In genomic region chr6:81965296-81966067, GRCm38 (mm10) we compare ENCODE assay signal across 7 mouse cellular contexts. TPM values are rescaled to one million over a fixed set of nuclear protein-coding genes. Genes with fewer than 3 reads are reported as not detected.
DNase-seq lines count a peak whose midpoint lies in the region; ATAC-seq and TF ChIP-seq lines count a peak whose summit lies in the region.

Gene Mrpl19, minus strand, starts transcription at chr6:81965958.

- no peak within 1 kb of the TSS for H3K27ac ChIP-seq in embryonic facial prominence, embryonic 12.5 days
- no peak within 1 kb of the TSS for H3K27ac ChIP-seq in kidney, adult 2 months (ENCODE audit: insufficient read depth, low read depth, low read length)
- no peak within 1 kb of the TSS for H3K27ac ChIP-seq in limb, embryonic 12.5 days
- H3K27ac ChIP-seq in midbrain, embryonic 15.5 days = 0 out of 2 replicates have a peak within 1 kb of the TSS, but pooled peaks have one; percentile 35
- H3K27ac ChIP-seq in spleen, adult 2 months (ENCODE audit: insufficient read depth, low read length) = peak within 1 kb of the TSS; percentile 9; the same call in 1 of the 2 replicates

- H3K9ac ChIP-seq in embryonic facial prominence, embryonic 12.5 days = peak within 1 kb of the TSS; percentile 60
- H3K9ac ChIP-seq in limb, embryonic 12.5 days (replicated peaks) = peak within 1 kb of the TSS; percentile 61
- peak within 1 kb of the TSS; percentile 76 for H3K9ac ChIP-seq in midbrain, embryonic 15.5 days

- DNase-seq in adrenal gland, postnatal 25 days = peak; percentile 86
- peak; percentile 94 to 99 for DNase-seq in heart, adult 18-20 months
- DNase-seq in kidney, adult 2 months = peak; percentile 97
- DNase-seq in spleen, adult 2 months (ENCODE audit: low read depth in 1 of 2, low spot score in 2 of 2) = peak; percentile 81 to 89

- no peaks in the 10 kb centered on the region for H3K27me3 ChIP-seq in embryonic facial prominence, embryonic 12.5 days
- no peaks in the 10 kb centered on the region for H3K27me3 ChIP-seq in kidney, adult 2 months (replicated peaks; ENCODE audit: control insufficient read depth, insufficient read depth, low read length)
- no peaks in the 10 kb centered on the region for H3K27me3 ChIP-seq in limb, embryonic 12.5 days
- peaks cover 3% of the 10 kb centered on the region; the same call in 1 of the 2 replicates for H3K27me3 ChIP-seq in midbrain, embryonic 15.5 days (replicated peaks)
- no peaks in the 10 kb centered on the region for H3K27me3 ChIP-seq in spleen, adult 2 months (ENCODE audit: control insufficient read depth, insufficient read depth, low read length)

- no peaks in the 10 kb centered on the region for H3K9me3 ChIP-seq in embryonic facial prominence, embryonic 12.5 days
- H3K9me3 ChIP-seq in limb, embryonic 12.5 days = no peaks in the 10 kb centered on the region
- H3K9me3 ChIP-seq in midbrain, embryonic 15.5 days = no peaks in the 10 kb centered on the region

- TF ChIP-seq CTCF in kidney, adult 2 months (conservative IDR thresholded peaks at IDR 0.05; ENCODE audit: insufficient read depth, insufficient read length, low read depth, low read length) = no peak
- TF ChIP-seq CTCF in spleen, adult 2 months (IDR thresholded peaks at IDR 0.05; ENCODE audit: extremely low read depth, insufficient read depth, insufficient read length, insufficient replicate concordance) = no peak

- ATAC-seq in embryonic facial prominence, embryonic 12.5 days (ENCODE audit: insufficient number of reproducible peaks, insufficient read depth, low FRiP score, low TSS enrichment) = peak; percentile 95
- ATAC-seq in limb, embryonic 12.5 days (ENCODE audit: insufficient number of reproducible peaks, insufficient read depth, low FRiP score, low TSS enrichment, low read depth) = peak; percentile 94
- peak; percentile 98 for ATAC-seq in midbrain, embryonic 15.5 days (replicated peaks)

- peak within 1 kb of the TSS; percentile 67 for H3K4me2 ChIP-seq in embryonic facial prominence, embryonic 12.5 days (replicated peaks)
- H3K4me2 ChIP-seq in limb, embryonic 12.5 days = peak within 1 kb of the TSS; percentile 71
- H3K4me2 ChIP-seq in midbrain, embryonic 15.5 days = peak within 1 kb of the TSS; percentile 65

- H3K36me3 ChIP-seq in embryonic facial prominence, embryonic 12.5 days = peaks cover 29% of the 10 kb centered on the region
- no peaks in the 10 kb centered on the region for H3K36me3 ChIP-seq in kidney, adult 2 months (ENCODE audit: control insufficient read depth, insufficient read depth, low read length)
- H3K36me3 ChIP-seq in limb, embryonic 12.5 days = peaks cover 34% of the 10 kb centered on the region
- peaks cover 21% of the 10 kb centered on the region for H3K36me3 ChIP-seq in midbrain, embryonic 15.5 days (replicated peaks)
- H3K36me3 ChIP-seq in spleen, adult 2 months (ENCODE audit: control insufficient read depth, insufficient read depth, low read length) = peaks cover 15% of the 10 kb centered on the region

- H3K4me3 ChIP-seq in embryonic facial prominence, embryonic 12.5 days = peak within 1 kb of the TSS; percentile 83
- H3K4me3 ChIP-seq in kidney, adult 2 months (ENCODE audit: insufficient read depth, low read depth, low read length) = peak within 1 kb of the TSS; percentile 91
- H3K4me3 ChIP-seq in limb, embryonic 12.5 days (replicated peaks) = peak within 1 kb of the TSS; percentile 84
- H3K4me3 ChIP-seq in midbrain, embryonic 15.5 days = peak within 1 kb of the TSS; percentile 79
- H3K4me3 ChIP-seq in spleen, adult 2 months (ENCODE audit: extremely low read depth, insufficient read depth, insufficient read length) = peak within 1 kb of the TSS; percentile 81

- H3K4me1 ChIP-seq in embryonic facial prominence, embryonic 12.5 days = peaks cover 7% of the 10 kb centered on the region; the same call in 1 of the 2 replicates
- H3K4me1 ChIP-seq in kidney, adult 2 months (ENCODE audit: control insufficient read depth, insufficient read depth, low read length) = peaks cover 3% of the 10 kb centered on the region; the same call in 1 of the 2 replicates
- peaks cover 9% of the 10 kb centered on the region for H3K4me1 ChIP-seq in limb, embryonic 12.5 days (replicated peaks)
- peaks cover 10% of the 10 kb centered on the region for H3K4me1 ChIP-seq in midbrain, embryonic 15.5 days
- peaks cover 2% of the 10 kb centered on the region; the same call in 1 of the 2 replicates for H3K4me1 ChIP-seq in spleen, adult 2 months (ENCODE audit: control insufficient read depth, insufficient read depth, insufficient read length)

- no peak for TF ChIP-seq POLR2A in kidney, adult 2 months (IDR thresholded peaks at IDR 0.05; ENCODE audit: low read depth, low read length)
- TF ChIP-seq POLR2A in spleen, adult 2 months (IDR thresholded peaks at IDR 0.05; ENCODE audit: low read depth, low read length) = no peak

- 2% methylated on average over 44 of the region's 44 CpGs for WGBS in embryonic facial prominence, embryonic 12.5 days
- under 1% methylated on average over 44 of the region's 44 CpGs for WGBS in kidney, adult 2 months
- WGBS in limb, embryonic 12.5 days = under 1% methylated on average over 44 of the region's 44 CpGs
- under 1% methylated on average over 44 of the region's 44 CpGs for WGBS in midbrain, embryonic 15.5 days
- 1% methylated on average over 44 of the region's 44 CpGs for WGBS in spleen, adult 2 months

RNA-seq across cellular contexts. Expression of gene Mrpl19, which starts in this region (rescaled TPM):
- total RNA-seq in adrenal gland, postnatal 25 days (2021) = 22.9 and 36.0 TPM in 2 replicates
- polyA plus RNA-seq in embryonic facial prominence, embryonic 12.5 days (2016; fragmentation: Nextera tagmentation; extraction: Ambion mirVana) = 51.0 and 57.0 TPM in 2 replicates
- total RNA-seq in heart, adult 18-20 months (2021) = 10 to 100 TPM; 38.7 to 50.0 TPM
- polyA plus RNA-seq in kidney, adult 2 months (2012; rRNA removed) = 4.2 and 4.6 TPM in 2 replicates
- 54.8 and 59.7 TPM in 2 replicates for polyA plus RNA-seq in limb, embryonic 12.5 days (2016; fragmentation: Nextera tagmentation; extraction: Ambion mirVana)
- polyA plus RNA-seq in midbrain, embryonic 15.5 days (2015; fragmentation: Nextera tagmentation; extraction: Ambion mirVana) = 35.1 and 40.4 TPM in 2 replicates
- polyA plus RNA-seq in spleen, adult 2 months (2012; rRNA removed) = 2.2 and 2.8 TPM in 2 replicates

Comparison
In these comparisons a context has a peak if more than half of its experiments do, and no peak if none do; other contexts are left out.
1. H3K27ac ChIP-seq: peak in midbrain, embryonic 15.5 days (single experiment) and spleen, adult 2 months (single experiment); none in embryonic facial prominence, embryonic 12.5 days (single experiment), kidney, adult 2 months (single experiment) and limb, embryonic 12.5 days (single experiment).
2. Peak in every context shown above with its lines, with median percentiles within 50 percentile points of each other: DNase-seq, ATAC-seq, H3K4me2 ChIP-seq, H3K4me3 ChIP-seq and H3K9ac ChIP-seq.